Mouse (Mus musculus): Measurements from ENCODE around the gene Dnaaf3.

The Dnaaf3 gene

GRCm38 (mm10) chr7:4500892-4501471 lies 31.3 kb downstream of the Dnaaf3 start:
- DNase-seq (ENCODE audit: low read depth, low spot score): peak; percentile 41

- no peak for DNase-seq (ENCODE audit: low read depth, low spot score)
Observed at GRCm38 (mm10) chr7:4499034-4499433, 33.2 kb downstream of the Dnaaf3 start.

- DNase-seq (ENCODE audit: low read depth, low spot score): no peak
Observed at GRCm38 (mm10) chr7:4498251-4498650, 34.0 kb downstream of the Dnaaf3 start.

- no peak for DNase-seq (ENCODE audit: low read depth, low spot score)
Observed at GRCm38 (mm10) chr7:4497271-4497903, 34.9 kb downstream of the Dnaaf3 start.

- no peak for DNase-seq (ENCODE audit: low read depth, low spot score)
Observed at GRCm38 (mm10) chr7:4496468-4496867, 35.8 kb downstream of the Dnaaf3 start.

GRCm38 (mm10) chr7:4493991-4494390 lies 38.3 kb downstream of the Dnaaf3 start:
- no peak for DNase-seq (ENCODE audit: low read depth, low spot score)

- DNase-seq (ENCODE audit: low read depth, low spot score): no peak
Observed at GRCm38 (mm10) chr7:4492284-4493224, 39.7 kb downstream of the Dnaaf3 start.

- no peak for DNase-seq (ENCODE audit: low read depth, low spot score)
Observed at GRCm38 (mm10) chr7:4491308-4491707, 40.9 kb downstream of the Dnaaf3 start.

- no peak for DNase-seq (ENCODE audit: low read depth, low spot score)
Observed at GRCm38 (mm10) chr7:4482281-4482680, 50.0 kb downstream of the Dnaaf3 start.

- peak; percentile 83 for DNase-seq (ENCODE audit: low read depth, low spot score)
Observed at GRCm38 (mm10) chr7:4479674-4480073, 52.6 kb downstream of the Dnaaf3 start.

- DNase-seq (ENCODE audit: low read depth, low spot score): no peak
Observed at GRCm38 (mm10) chr7:4478796-4479291, 53.4 kb downstream of the Dnaaf3 start.

GRCm38 (mm10) chr7:4478021-4478795 lies 54.0 kb downstream of the Dnaaf3 start:
- peak; percentile 97 for DNase-seq (ENCODE audit: low read depth, low spot score)

GRCm38 (mm10) chr7:4473940-4474339 lies 58.3 kb downstream of the Dnaaf3 start:
- no peak for DNase-seq (ENCODE audit: low read depth, low spot score)

All from ZHBTc4 (cell line).